Mouse (Mus musculus): Measurements from ENCODE around the gene Ufsp2.

Ufsp2 gene

GRCm38 (mm10) chr8:46010746-46011680 lies 35.7 kb downstream of the Ufsp2 start:
- DNase-seq (ENCODE audit: extremely low spot score, low spot score): peak; percentile 38

- no peak for DNase-seq (ENCODE audit: extremely low spot score, low spot score)
These were observed 46.9 kb downstream of the Ufsp2 start for GRCm38 (mm10) chr8:46022203-46022602.

- DNase-seq (ENCODE audit: extremely low spot score, low spot score): no peak
These were observed 47.4 kb downstream of the Ufsp2 start for GRCm38 (mm10) chr8:46022758-46023157.

GRCm38 (mm10) chr8:46024392-46024791 lies 49.1 kb downstream of the Ufsp2 start:
- no peak for DNase-seq (ENCODE audit: extremely low spot score, low spot score)

GRCm38 (mm10) chr8:46036217-46036616 lies 60.9 kb downstream of the Ufsp2 start:
- peak; percentile 3 for DNase-seq (ENCODE audit: extremely low spot score, low spot score)

- DNase-seq (ENCODE audit: extremely low spot score, low spot score): no peak
These were observed 64.3 kb downstream of the Ufsp2 start for GRCm38 (mm10) chr8:46039666-46040065.

- peak; percentile 8 for DNase-seq (ENCODE audit: extremely low spot score, low spot score)
These were observed 64.9 kb downstream of the Ufsp2 start for GRCm38 (mm10) chr8:46040260-46040659.

Data from neural tube, embryonic 10.5 days (tissue).